ENCODE assay signal across 22 mouse cellular contexts in the genomic region with DNA sequence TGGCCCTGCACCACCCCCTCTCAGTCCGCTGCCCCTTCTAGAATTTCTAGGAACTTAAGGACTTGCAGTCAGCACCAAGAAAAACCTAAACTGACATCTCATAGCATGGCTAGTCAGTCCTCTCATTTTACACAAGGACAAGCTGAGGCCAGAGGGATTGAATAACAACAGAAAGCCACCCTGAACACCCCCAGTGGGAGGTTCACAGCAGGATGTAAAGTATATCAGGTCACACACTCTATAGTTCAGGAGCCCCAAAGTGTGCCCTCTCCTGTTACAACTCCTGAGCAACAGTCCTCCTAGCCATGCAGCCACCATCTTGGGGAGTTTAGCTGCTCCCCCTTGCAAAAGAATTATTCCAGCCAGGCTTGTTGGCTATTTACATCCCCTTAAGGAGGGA. TPM values are rescaled to one million over a fixed set of nuclear protein-coding genes. Genes with fewer than 3 reads are reported as not detected.
"Had no signal": no experiment of that assay in that cellular context is flagged by ENCODE, and none has a peak within 500 bp of the region (broad histone marks: within the 10 kb centered on the region; RNA-seq: fewer than 3 reads in every experiment).

No protein-coding gene starts in this region.

- H3K9ac ChIP-seq: lung, embryonic 14.5 days; midbrain, embryonic 12.5 days; neural tube, embryonic 13.5 days; neural tube, embryonic 15.5 days had no signal

- H3K36me3 ChIP-seq: midbrain, embryonic 10.5 days; midbrain, embryonic 12.5 days; neural tube, embryonic 13.5 days; neural tube, embryonic 15.5 days had no signal

- H3K9me3 ChIP-seq: midbrain, embryonic 10.5 days; midbrain, embryonic 12.5 days; neural tube, embryonic 13.5 days; neural tube, embryonic 15.5 days had no signal

- H3K27me3 ChIP-seq: midbrain, embryonic 12.5 days; neural tube, embryonic 13.5 days; neural tube, embryonic 15.5 days had no signal

- DNase-seq: lung, embryonic 14.5 days; lung, postnatal 10 days; lung, postnatal 4 days; midbrain, embryonic 14.5 days; retina, postnatal 1 day; right cerebral cortex, adult 18-20 months; right cerebral cortex, postnatal 25 days; right cerebral cortex, postnatal 4 days; spleen, adult 18-20 months; thymus, adult 18-20 months; thymus, postnatal 14 days; thymus, postnatal 36 days had no signal

- H3K4me2 ChIP-seq: lung, embryonic 14.5 days; midbrain, embryonic 12.5 days; neural tube, embryonic 13.5 days; neural tube, embryonic 15.5 days had no signal

- H3K27ac ChIP-seq: midbrain, embryonic 10.5 days; midbrain, embryonic 12.5 days; neural tube, embryonic 13.5 days; neural tube, embryonic 15.5 days had no signal

- ATAC-seq: midbrain, embryonic 16.5 days had no signal

- H3K4me3 ChIP-seq: midbrain, embryonic 10.5 days; midbrain, embryonic 12.5 days; myocyte; neural tube, embryonic 13.5 days; neural tube, embryonic 15.5 days had no signal

- H3K4me1 ChIP-seq: midbrain, embryonic 10.5 days; midbrain, embryonic 12.5 days; neural tube, embryonic 13.5 days; neural tube, embryonic 15.5 days had no signal

RNA-seq across cellular contexts. Expression of gene Gm9195, which starts 2.1 kb away (rescaled TPM):
- polyA plus RNA-seq: lung, embryonic 14.5 days; lung, embryonic 16.5 days; midbrain, embryonic 10.5 days; midbrain, embryonic 12.5 days; midbrain, embryonic 14.5 days; midbrain, embryonic 16.5 days; myocyte; neural tube, embryonic 11.5 days; neural tube, embryonic 13.5 days; neural tube, embryonic 15.5 days; stomach, embryonic 14.5 days; stomach, embryonic 16.5 days had no signal
